Mouse (Mus musculus) midbrain, embryonic 15.5 days (tissue): Measurements from ENCODE around the gene Pld5. TPM values are rescaled to one million over a fixed set of nuclear protein-coding genes. Genes with fewer than 3 reads are reported as not detected.

Experiments
- ATAC-seq: fragments of 200-750 bp; cut with Nextera tagmentation; replicated peaks from 2 replicates; pipeline ENCODE4 v1.8.0; 2017; ENCODE audit warnings: moderate TSS enrichment
- H3K27ac ChIP-seq: fragments of 300-500 bp; sonication (generic); 2 replicates; pipeline ENCODE4 v1.5.1; 2015; ENCODE audit warnings: mild to moderate bottlenecking, inconsistent platforms
- H3K27me3 ChIP-seq: fragments of 300-500 bp; sonication (generic); replicated peaks from 2 replicates; pipeline ENCODE4 v1.6.1; 2015; ENCODE audit warnings: inconsistent platforms
- H3K36me3 ChIP-seq: fragments of 300-500 bp; sonication (generic); replicated peaks from 2 replicates; pipeline ENCODE4 v1.6.1; 2015; ENCODE audit warnings: inconsistent platforms
- H3K4me1 ChIP-seq: fragments of 300-500 bp; sonication (generic); 2 replicates; pipeline ENCODE4 v1.6.1; 2015; ENCODE audit warnings: inconsistent platforms
- H3K4me2 ChIP-seq: fragments of 300-500 bp; sonication (generic); 2 replicates; pipeline ENCODE4 v1.6.1; 2015; ENCODE audit warnings: inconsistent platforms, mild to moderate bottlenecking, moderate library complexity
- H3K4me3 ChIP-seq: fragments of 300-500 bp; sonication (generic); 2 replicates; pipeline ENCODE4 v1.5.1; 2015; ENCODE audit warnings: mild to moderate bottlenecking, inconsistent platforms
- H3K9ac ChIP-seq: fragments of 300-500 bp; sonication (generic); 2 replicates; pipeline ENCODE4 v1.6.1; 2015; ENCODE audit warnings: mild to moderate bottlenecking, inconsistent platforms
- H3K9me3 ChIP-seq: fragments of 300-500 bp; sonication (generic); 2 replicates; pipeline ENCODE4 v1.6.1; 2016; ENCODE audit warnings: inconsistent platforms
- WGBS: fragments of 180-500 bp; shearing (Covaris S2); methylation state at CpG from one replicate; pipeline ENCODE4 v1.1.7; 2015; ENCODE audit warnings: mixed read lengths; 5-methylcytosine and 5-hydroxymethylcytosine counted together
- polyA plus RNA-seq: library from polyadenylated mRNA; unstranded; fragments of >200 nt; fragmentation: Nextera tagmentation; extraction: Ambion mirVana; gene quantifications from 2 replicates; pipeline ENCODE4 v1.2.1, GENCODE M21; 2015

The Pld5 gene
- polyA plus RNA-seq, 1 experiment from 2014 or later, result 5.0 TPM

DNA sequence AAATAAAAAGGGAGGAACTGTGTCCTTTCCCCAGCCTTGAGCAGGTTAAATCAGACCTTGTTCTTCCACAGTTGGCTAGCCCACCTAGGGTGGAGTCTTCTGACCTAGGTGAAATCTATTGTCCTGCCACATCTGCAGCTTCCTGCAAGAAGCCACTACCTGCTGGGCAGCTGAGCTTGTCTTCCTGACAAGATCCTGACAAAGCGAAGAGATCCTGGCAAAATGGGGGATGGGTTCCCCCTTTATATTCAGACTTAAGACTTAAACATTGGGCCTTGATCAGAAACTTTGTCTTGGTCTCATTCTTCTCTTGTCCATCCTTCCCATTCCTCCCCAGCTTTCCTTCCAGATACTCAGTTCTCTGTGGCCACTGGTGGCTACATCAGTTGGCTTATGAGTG lies 246.0 kb downstream of the Pld5 start:
- WGBS, result 97% methylated on average over 1 of the region's 1 CpGs
- no peak overlapping the region for H3K9ac ChIP-seq
- H3K4me3 ChIP-seq, result no peak overlapping the region
- H3K9me3 ChIP-seq, result no peaks in the 10 kb centered on the region
- no peak overlapping the region for H3K27ac ChIP-seq
- H3K4me1 ChIP-seq, result no peaks in the 10 kb centered on the region
- no peak for ATAC-seq
- no peak overlapping the region for H3K4me2 ChIP-seq
- H3K27me3 ChIP-seq, result no peaks in the 10 kb centered on the region
- no peaks in the 10 kb centered on the region for H3K36me3 ChIP-seq

DNA sequence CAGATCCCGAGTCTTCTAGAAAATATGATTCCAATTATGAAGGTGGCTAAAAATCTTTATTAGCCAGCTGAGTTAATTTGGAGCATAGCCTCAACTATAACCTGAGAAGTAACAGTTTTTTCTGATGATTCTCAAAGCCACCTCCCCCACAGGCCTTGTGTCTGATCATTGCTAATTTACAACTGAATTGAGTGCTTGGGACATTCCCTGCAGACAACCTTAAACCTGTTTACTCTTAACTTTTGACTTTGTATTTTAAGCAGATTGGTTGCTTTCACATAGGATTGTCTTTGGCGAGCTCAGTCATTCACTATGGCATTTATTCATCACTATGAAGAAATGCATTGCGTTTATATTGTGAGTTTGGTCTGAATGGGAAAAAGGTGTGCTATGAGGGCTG lies 246.7 kb downstream of the Pld5 start:
- Histone ChIP-seq H3K9me3 (no peaks in the 10 kb centered on the region), H3K27me3 (no peaks in the 10 kb centered on the region), H3K4me2 (no peak overlapping the region), H3K9ac (no peak overlapping the region), H3K27ac (no peak overlapping the region), H3K4me3 (no peak overlapping the region), H3K36me3 (no peaks in the 10 kb centered on the region), H3K4me1 (no peaks in the 10 kb centered on the region)
- WGBS, result 62% methylated on average over 3 of the region's 3 CpGs
- no peak for ATAC-seq

DNA sequence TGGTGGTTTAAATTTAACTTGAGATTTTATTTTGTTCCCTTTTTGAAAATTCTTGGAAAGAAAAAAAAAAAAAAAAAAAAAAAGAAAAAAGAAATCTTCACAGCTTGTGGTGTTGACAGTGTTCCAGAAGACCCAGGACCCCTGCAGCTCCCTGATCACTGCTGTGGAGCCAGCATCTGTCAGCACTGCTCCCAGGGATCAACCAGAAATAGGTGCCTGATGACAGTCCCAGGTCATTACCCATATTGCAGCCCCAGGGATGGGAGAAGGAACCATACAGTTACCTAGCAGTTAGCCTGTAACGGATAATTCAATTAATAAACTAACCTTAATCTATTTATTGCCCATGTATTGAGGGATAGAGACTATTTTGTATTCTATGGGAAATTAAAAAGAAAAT lies 250.6 kb downstream of the Pld5 start:
- ATAC-seq, result no peak
- no peaks in the 10 kb centered on the region for H3K4me1 ChIP-seq
- H3K9me3 ChIP-seq, result no peaks in the 10 kb centered on the region
- H3K27me3 ChIP-seq, result no peaks in the 10 kb centered on the region
- no peak overlapping the region for H3K9ac ChIP-seq
- H3K27ac ChIP-seq, result no peak overlapping the region
- H3K4me2 ChIP-seq, result no peak overlapping the region
- WGBS, result 45% methylated on average over 1 of the region's 1 CpGs
- H3K4me3 ChIP-seq, result no peak overlapping the region
- no peaks in the 10 kb centered on the region for H3K36me3 ChIP-seq

DNA sequence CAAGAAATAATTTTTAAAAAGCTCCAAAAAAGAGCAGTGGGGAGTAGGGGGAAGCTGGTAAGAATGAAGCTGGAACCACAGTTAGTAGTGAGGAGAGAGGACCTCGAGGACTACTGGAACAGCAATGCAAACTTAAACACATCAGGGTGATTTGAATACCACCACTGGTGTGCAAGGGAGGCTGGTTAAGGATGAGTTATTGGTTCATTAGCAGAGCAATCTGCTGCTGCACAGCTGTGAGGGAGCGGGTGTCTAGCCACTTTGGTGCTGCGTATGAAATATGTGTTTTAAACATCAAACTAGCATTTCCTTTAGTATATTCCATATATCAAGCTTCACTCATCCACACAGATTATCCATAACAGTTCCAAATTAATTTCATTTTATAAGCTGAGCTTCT lies 256.6 kb downstream of the Pld5 start:
- Histone ChIP-seq H3K27me3 (no peaks in the 10 kb centered on the region), H3K4me3 (no peak overlapping the region), H3K4me1 (0 out of 2 replicates have a peak, but pooled peaks cover 5% of the 10 kb centered on the region), H3K9ac (no peak overlapping the region), H3K9me3 (no peaks in the 10 kb centered on the region), H3K4me2 (no peak overlapping the region), H3K27ac (no peak overlapping the region), H3K36me3 (no peaks in the 10 kb centered on the region)
- WGBS, result 94% methylated on average over 3 of the region's 3 CpGs
- no peak for ATAC-seq

DNA sequence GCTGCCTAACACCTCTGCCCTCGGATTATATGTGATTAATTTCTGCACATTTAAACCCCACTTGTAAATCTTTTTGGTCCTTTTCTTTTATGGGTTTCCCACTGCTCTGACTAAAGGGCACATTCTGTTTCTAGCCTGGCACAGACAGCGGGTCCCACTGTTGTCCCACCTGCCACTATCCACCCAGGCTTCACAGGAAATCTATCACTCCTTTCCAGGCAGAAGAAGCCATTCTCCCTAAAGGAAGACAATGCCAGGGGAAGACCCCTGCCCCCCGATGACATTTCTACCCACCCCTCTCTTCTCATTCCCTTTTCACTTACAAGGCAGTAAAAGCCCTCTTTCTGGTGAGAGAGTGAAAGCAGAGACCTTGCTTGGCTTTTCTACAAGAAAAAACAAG lies 259.0 kb downstream of the Pld5 start:
- 56% methylated on average over 3 of the region's 3 CpGs for whole genome bisulfite sequencing
- no peak overlapping the region for H3K27ac ChIP-seq
- no peak for ATAC-seq
- H3K9me3 ChIP-seq, result no peaks in the 10 kb centered on the region
- no peaks in the 10 kb centered on the region for H3K36me3 ChIP-seq
- 0 out of 2 replicates have a peak, but pooled peaks cover 7% of the 10 kb centered on the region for H3K4me1 ChIP-seq
- H3K9ac ChIP-seq, result no peak overlapping the region
- no peak overlapping the region for H3K4me2 ChIP-seq
- H3K4me3 ChIP-seq, result no peak overlapping the region
- no peaks in the 10 kb centered on the region for H3K27me3 ChIP-seq

DNA sequence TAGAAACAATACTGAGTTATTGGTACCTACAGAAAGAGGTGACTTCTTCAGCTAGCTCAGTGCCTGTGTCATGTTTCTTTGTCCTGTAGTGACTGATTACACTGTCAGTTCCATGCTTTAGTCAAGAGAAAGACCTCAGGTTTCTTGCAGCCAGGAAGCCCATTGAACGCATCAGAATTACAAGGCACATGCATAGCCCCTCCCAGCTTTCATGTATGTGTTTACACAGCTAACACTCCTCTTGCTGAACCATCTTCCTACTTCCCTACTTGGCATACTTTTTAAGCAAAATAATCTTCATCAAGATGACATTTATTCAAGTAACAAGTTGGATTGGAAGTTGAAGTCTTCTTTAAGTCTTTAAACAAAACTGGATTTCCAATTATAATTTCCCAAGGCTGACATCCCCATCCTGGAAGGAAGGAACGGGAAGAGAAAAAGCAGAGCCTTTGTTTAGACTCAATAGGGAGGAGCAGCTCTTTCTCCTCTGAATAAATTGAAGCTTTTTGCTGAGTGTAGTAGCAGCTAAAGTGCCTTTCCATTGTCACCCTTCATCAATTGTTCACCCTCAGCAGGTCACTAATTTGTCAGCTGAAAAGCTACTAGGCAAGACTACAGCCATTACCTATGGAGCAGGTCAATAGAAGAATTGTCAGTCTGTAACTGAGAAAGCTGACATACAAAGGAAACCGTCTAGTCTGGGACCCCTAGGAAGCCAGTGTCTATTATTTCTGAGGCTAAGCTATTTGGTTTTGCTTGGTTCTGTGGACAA lies 261.4 kb downstream of the Pld5 start:
- no peak overlapping the region for H3K27ac ChIP-seq
- ATAC-seq, result peak; percentile 71
- H3K4me3 ChIP-seq, result no peak overlapping the region
- WGBS, result 5% methylated on average over 3 of the region's 3 CpGs
- no peaks in the 10 kb centered on the region for H3K36me3 ChIP-seq
- no peak overlapping the region for H3K9ac ChIP-seq
- H3K9me3 ChIP-seq, result no peaks in the 10 kb centered on the region
- no peaks in the 10 kb centered on the region for H3K27me3 ChIP-seq
- H3K4me2 ChIP-seq, result no peak overlapping the region
- 0 out of 2 replicates have a peak, but pooled peaks cover 7% of the 10 kb centered on the region for H3K4me1 ChIP-seq

DNA sequence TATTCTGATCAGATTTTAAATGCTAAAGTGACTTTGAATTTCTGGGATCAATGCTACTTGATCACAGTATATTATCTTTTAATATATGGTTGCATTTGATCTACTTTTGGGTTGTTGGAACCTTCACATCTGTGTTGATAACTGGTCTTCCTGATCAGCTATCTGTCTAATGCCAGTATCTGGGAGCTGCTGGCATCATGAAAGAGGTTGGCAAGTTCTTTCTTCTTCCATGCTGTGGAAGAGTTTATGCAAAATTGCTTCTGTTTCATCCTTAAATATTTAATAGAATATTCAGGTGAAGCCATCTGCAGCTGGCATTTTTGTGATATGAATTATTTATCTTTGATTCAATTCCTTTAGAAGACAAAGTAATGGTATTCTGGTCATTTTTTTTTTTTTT lies 263.6 kb downstream of the Pld5 start:
- H3K4me2 ChIP-seq, result no peak overlapping the region
- H3K9ac ChIP-seq, result no peak overlapping the region
- H3K27ac ChIP-seq, result no peak overlapping the region
- 0 out of 2 replicates have a peak, but pooled peaks cover 7% of the 10 kb centered on the region for H3K4me1 ChIP-seq
- no peaks in the 10 kb centered on the region for H3K9me3 ChIP-seq
- no peak for ATAC-seq
- H3K36me3 ChIP-seq, result no peaks in the 10 kb centered on the region
- no peak overlapping the region for H3K4me3 ChIP-seq
- H3K27me3 ChIP-seq, result no peaks in the 10 kb centered on the region

DNA sequence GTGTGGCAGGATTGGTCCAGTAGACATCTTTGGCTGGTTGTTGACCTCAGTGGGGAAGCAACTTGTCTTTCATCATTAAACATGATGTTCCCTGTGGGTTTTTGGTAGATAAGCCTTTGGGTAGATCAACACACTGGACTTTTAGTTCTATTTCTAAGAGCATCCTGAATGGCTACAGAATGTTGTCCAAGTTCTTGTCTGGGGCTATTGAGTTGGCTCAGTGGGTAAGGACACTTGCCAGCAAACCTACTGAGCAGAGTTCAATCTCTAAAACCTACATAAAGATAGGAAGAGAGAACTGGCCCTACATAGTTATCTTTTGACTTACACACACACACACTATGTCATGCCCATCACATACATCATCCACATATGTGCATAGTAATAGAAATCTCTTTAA lies 264.0 kb downstream of the Pld5 start:
- H3K9ac ChIP-seq, result no peak overlapping the region
- H3K4me3 ChIP-seq, result no peak overlapping the region
- H3K27me3 ChIP-seq, result no peaks in the 10 kb centered on the region
- H3K27ac ChIP-seq, result no peak overlapping the region
- H3K4me1 ChIP-seq, result 0 out of 2 replicates have a peak, but pooled peaks cover 7% of the 10 kb centered on the region
- no peak overlapping the region for H3K4me2 ChIP-seq
- no peaks in the 10 kb centered on the region for H3K9me3 ChIP-seq
- no peaks in the 10 kb centered on the region for H3K36me3 ChIP-seq
- no peak for ATAC-seq

DNA sequence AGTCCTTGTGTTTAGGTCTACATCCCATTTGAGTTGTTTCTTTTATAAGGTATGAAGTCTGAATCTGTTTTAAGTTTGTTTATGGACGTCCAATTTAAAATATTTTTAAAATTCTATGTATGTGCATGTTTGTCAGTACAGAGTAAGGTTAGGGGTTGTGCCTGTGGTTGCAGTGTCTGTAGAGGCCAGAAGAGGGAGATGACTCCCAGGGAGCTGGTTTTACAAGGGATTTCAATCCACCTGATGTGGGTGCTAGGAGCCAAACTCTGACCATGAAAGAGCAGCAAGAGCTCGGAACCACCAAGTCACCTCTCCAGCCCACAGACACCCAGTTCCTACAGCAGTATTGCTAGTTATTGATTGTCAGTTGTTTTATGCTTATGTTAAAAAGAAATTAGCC lies 266.7 kb downstream of the Pld5 start:
- Histone ChIP-seq H3K27me3 (no peaks in the 10 kb centered on the region), H3K27ac (no peak overlapping the region), H3K36me3 (no peaks in the 10 kb centered on the region), H3K9me3 (no peaks in the 10 kb centered on the region), H3K4me1 (no peaks in the 10 kb centered on the region), H3K9ac (no peak overlapping the region), H3K4me2 (no peak overlapping the region), H3K4me3 (no peak overlapping the region)
- ATAC-seq, result no peak
- WGBS, result 89% methylated on average over 2 of the region's 2 CpGs

DNA sequence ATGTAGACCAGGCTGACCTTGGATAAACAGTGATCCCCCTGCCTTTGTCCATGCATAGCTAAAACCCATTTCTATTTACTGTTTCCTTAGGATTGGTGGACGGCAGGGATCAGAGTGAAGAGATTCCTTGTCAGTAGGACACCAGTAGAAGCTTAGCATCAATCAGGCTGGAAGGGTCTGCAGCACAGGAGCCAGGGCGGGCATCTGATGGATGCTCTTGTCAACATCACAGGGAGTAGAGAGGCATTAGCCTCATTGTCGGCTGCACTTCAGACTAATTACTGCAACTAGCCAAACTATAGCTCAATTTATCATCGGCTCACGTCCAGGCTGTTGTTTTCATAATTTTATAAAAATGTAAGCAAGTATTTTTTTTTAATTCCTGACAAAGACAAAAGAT lies 274.5 kb downstream of the Pld5 start:
- 83% methylated on average over 5 of the region's 5 CpGs for WGBS
- Histone ChIP-seq H3K27me3 (no peaks in the 10 kb centered on the region), H3K27ac (no peak overlapping the region), H3K4me3 (no peak overlapping the region), H3K9me3 (no peaks in the 10 kb centered on the region), H3K4me2 (no peak overlapping the region), H3K9ac (no peak overlapping the region), H3K36me3 (no peaks in the 10 kb centered on the region), H3K4me1 (peaks cover 5% of the 10 kb centered on the region)
- no peak for ATAC-seq

DNA sequence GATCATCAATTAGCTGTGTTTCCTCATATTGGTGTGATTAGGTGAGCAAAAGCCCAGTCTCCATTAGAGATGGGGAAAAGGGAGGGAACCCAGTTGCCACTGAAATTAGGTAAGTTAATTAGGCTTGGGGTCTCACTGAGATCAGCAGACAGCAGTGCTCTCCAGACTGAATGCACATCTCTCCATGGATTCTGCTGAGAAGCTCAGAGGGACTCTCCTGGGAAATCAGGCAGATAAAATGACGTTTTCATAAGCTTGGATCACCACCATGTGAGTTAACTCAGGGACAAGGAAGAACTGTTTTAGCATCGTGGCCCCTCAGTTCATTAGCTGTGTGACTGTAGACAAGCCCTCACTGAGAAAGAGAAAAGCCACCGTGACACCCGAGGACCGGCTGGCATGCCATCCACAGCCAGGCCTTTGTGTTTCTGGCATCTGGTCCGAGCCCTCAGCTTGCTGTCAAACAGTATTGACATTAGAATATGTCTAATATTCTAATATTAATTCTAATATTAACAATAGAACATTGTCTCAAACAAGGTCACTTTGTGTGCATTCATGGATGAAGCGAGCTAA lies 277.9 kb downstream of the Pld5 start:
- Histone ChIP-seq H3K36me3 (no peaks in the 10 kb centered on the region), H3K27ac (no peak overlapping the region), H3K9me3 (no peaks in the 10 kb centered on the region), H3K27me3 (no peaks in the 10 kb centered on the region), H3K4me2 (no peak overlapping the region), H3K4me1 (peaks cover 8% of the 10 kb centered on the region), H3K9ac (no peak overlapping the region), H3K4me3 (no peak overlapping the region)
- 0 out of 2 replicates have a peak, but pooled peaks have one; percentile 47 for ATAC-seq
- 49% methylated on average over 7 of the region's 7 CpGs for WGBS

DNA sequence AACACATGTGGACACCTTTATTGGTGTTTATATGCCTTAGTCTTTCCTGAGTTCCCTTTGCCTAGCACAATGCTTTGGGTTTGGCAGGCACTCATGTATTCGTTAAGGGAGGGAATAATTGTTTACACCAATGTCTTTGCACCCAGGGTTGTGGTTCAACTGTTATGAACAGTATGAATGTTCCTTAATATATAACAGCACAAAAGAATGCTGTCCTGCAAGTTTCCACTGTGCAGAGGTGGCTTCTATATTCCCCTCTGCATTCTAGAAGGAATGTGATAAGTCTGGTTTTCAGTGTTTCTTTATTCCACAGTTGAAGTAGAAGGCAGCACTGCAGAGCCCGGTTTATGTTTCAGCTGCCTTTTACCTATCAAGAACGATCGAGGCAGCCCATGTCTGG lies 286.2 kb downstream of the Pld5 start:
- no peak overlapping the region for H3K4me3 ChIP-seq
- no peak overlapping the region for H3K9ac ChIP-seq
- H3K36me3 ChIP-seq, result no peaks in the 10 kb centered on the region
- no peak overlapping the region for H3K27ac ChIP-seq
- H3K4me1 ChIP-seq, result no peaks in the 10 kb centered on the region
- WGBS, result 94% methylated on average over 4 of the region's 4 CpGs
- ATAC-seq, result no peak
- no peak overlapping the region for H3K4me2 ChIP-seq
- H3K27me3 ChIP-seq, result no peaks in the 10 kb centered on the region
- H3K9me3 ChIP-seq, result no peaks in the 10 kb centered on the region

DNA sequence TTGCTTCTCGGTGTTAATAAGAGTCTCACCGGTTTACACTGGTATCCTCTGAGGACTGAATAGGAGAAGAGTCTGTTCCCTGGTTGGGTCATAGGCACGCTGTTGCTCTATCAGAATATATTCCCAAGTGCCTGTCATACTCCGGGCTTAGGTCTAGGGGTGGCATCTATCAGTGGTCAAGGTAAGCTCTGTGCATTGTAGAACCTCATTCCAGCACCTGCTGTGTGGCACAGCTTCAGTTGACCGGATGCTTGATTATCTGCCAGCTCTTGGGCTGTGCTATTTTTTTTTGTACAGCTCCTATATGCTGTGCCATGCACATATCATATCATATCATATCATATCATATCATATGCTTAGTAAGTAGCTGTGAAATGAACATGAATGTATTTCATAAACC lies 286.7 kb downstream of the Pld5 start:
- Histone ChIP-seq H3K4me2 (no peak overlapping the region), H3K27ac (no peak overlapping the region), H3K27me3 (no peaks in the 10 kb centered on the region), H3K9ac (no peak overlapping the region), H3K4me3 (no peak overlapping the region), H3K9me3 (no peaks in the 10 kb centered on the region), H3K36me3 (no peaks in the 10 kb centered on the region), H3K4me1 (no peaks in the 10 kb centered on the region)
- ATAC-seq, result no peak
- 95% methylated on average over 5 of the region's 5 CpGs for WGBS
